Mouse (Mus musculus): ENCODE measurements around the gene Awat1. TPM values are rescaled to one million over a fixed set of nuclear protein-coding genes. Genes with fewer than 3 reads are reported as not detected.

The Awat1 gene
- total RNA-seq (2015) = not detected in 2 replicates
- total RNA-seq (2017) = not detected in 2 replicates

GRCm38 (mm10) chrX:100571951-100572350 is at the start of gene Awat1:
Gene Awat1, plus strand, starts transcription at chrX:100572251.
- no peak for ATAC-seq (replicated peaks; ENCODE audit: poor library complexity)

- ATAC-seq (replicated peaks; ENCODE audit: poor library complexity) = no peak
These were observed 47.6 kb upstream of the Awat1 start, which contains the start of gene Dgat2l6 for GRCm38 (mm10) chrX:100524471-100524870. Gene Dgat2l6, plus strand, starts transcription at chrX:100524838.

- peak; percentile 64 for ATAC-seq (replicated peaks; ENCODE audit: poor library complexity)
These were observed 16.0 kb upstream of the Awat1 start for GRCm38 (mm10) chrX:100556026-100556425.

DNA sequence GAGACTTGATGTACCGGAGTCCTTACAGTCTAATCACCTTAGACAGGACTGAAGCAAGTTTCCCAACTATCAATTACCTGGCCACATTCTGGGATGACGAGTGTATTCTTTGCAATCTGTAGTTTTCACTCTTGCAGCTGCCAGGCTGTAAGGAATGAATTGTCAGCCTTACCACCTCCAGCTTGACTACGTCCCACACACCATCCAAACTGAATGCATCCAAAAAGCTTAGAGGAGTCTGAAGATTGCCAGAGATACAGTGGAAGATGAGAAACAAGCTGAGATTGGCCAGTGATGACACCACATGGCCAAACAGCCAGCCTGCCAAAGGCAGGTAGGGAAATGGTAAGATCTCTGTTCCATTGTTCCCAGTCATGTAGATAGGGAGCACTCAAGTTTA is 6.4 kb upstream of the Awat1 start:
- no peak for ATAC-seq (replicated peaks; ENCODE audit: poor library complexity)

GRCm38 (mm10) chrX:100594791-100595190 is 22.7 kb downstream of the Awat1 start, which contains the start of gene P2ry4:
Gene P2ry4, minus strand, starts transcription at chrX:100594869.
- no peak for ATAC-seq (replicated peaks; ENCODE audit: poor library complexity)

DNA sequence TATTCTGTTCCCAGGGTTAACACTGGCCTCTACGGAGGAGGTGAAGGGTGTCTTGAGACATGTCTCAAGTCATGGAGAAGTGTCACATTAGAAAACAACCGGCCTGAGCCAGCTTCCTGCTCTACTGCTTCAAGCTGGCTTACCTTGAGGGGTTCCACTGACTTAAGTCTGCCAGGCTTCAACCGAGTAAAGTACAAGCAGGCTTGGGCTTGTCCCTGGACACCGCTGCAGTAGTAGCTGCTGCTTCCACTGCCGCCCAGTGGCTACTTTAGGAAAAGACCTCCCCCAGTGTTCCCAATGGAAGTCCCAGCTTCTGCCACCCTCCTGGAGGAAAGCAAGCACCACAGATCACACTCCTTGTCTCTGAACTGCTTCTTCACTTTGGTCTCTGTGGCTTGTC is 25.4 kb downstream of the Awat1 start:
- ATAC-seq (replicated peaks; ENCODE audit: poor library complexity) = no peak

DNA sequence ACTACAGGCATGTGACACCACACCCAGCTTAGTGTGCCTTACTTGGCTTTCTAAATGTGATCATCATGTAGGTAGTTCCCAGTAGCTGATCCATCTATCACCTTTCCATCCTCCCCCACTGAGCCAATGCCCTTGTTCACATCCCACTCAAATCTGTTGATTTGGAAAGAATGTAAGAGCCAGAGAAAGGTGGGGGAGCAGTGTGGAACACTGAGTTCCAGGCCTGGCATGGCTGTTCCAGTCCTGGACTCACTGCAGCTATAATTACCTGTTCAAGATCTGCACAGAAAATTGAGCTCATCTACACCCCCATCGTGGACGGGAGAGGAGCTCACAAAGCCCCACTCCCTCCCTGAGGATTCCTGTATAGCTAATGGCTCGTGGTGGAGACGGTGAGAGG is 27.7 kb downstream of the Awat1 start:
- ATAC-seq (replicated peaks; ENCODE audit: poor library complexity) = no peak

DNA sequence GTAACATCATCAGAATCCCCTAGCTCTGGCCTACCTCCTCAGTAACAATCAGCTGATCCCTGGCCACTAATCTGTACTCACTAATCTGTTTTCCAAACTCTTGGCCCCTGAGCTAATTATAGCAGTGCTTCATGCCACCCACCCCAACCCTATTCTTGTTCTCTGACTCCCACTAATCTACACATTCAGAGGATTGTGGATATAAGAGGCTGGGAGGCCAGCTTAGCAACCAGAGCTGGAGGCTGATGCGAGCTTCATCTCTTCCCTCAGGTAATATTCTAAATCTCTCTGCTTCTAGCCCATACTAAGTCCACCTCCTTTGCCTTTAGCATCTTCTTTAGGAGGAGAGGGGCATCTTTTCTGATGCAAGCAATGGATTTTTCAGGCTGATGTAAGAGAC is 33.3 kb downstream of the Awat1 start, which contains the start of gene Arr3:
Gene Arr3, plus strand, starts transcription at position 184 of the 400 bp plus-strand sequence.
- ATAC-seq (replicated peaks; ENCODE audit: poor library complexity) = no peak

- no peak for ATAC-seq (replicated peaks; ENCODE audit: poor library complexity)
These were observed 46.4 kb downstream of the Awat1 start for GRCm38 (mm10) chrX:100618488-100618887.

DNA sequence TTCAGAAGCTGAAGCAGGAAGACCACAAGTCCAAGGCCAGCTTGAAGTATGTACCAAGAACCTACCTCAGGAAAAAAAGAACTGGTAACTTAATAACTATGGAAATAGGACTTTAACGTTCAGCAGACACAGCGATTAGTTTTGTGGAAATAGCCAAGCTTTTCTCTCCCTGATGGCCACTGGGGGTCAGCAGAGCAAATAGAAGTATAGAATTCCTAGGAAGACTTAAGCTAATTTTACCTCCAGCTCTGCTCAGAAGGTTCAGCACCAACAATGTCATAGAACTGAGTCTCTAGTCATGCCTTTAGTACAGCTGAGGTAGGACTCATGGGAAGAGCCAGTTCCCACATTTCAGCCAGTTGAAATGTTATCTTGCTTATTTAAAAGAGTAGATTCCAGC is 49.3 kb downstream of the Awat1 start:
- ATAC-seq (replicated peaks; ENCODE audit: poor library complexity) = no peak

DNA sequence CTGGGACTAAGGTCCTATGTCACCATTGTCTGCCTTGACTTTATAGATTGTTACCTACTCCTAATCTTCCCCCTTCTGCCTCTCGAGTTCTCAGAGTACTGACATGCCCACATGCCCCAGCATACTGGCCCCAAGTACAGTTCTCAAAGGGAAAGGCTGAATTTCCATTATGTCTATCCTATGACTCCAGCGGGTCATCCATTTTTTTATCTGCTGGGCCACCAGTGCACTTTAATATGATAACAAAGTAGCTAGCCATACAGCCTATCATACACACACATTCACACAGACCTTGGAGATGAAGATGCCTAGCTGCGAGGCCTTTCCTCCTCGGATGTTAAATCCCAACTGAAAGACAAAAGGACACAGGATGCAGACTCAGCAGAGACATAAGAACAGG is 52.2 kb downstream of the Awat1 start:
- ATAC-seq (replicated peaks; ENCODE audit: poor library complexity) = peak; percentile 5; the same call in 1 of the 2 replicates

DNA sequence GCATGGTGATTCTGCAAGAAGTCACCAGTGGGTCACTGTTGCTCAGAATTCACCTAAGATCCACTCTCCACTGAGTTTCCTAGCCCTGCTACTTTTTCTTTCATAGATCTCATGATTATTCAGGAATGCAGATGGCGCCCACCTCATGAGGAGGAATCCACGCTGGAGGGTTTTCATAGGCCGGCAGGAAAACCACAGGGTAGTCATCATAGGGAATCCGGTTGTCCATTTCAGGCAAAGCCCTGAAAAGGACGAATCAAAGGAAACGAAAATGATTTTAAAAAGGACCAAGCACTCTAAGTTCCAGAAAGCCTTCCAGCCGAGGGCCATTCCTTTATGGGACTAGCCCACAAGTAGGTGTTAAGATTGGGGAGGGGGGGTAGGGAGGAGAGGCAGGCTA is 53.1 kb downstream of the Awat1 start:
- no peak for ATAC-seq (replicated peaks; ENCODE audit: poor library complexity)

DNA sequence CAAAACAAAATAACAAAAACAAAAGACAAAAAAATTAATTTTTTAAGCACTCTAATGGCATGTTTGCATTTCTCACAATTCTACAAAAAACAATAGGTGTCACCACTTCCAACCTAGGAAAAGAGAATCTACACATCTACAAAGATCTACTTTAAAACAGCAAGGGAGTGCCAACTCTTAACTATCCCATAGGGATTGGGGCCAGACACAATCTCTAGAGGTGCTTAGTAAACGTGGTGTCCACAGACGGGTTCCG is 53.4 kb downstream of the Awat1 start, which contains the start of gene Kif4:
Gene Kif4, plus strand, starts transcription at position 192 of the 256 bp plus-strand sequence.
- no peak for ATAC-seq (replicated peaks; ENCODE audit: poor library complexity)

GRCm38 (mm10) chrX:100625802-100626793 is 54.0 kb downstream of the Awat1 start, which contains the start of gene Pdzd11:
Gene Pdzd11, minus strand, starts transcription at chrX:100626568.
- ATAC-seq (replicated peaks; ENCODE audit: poor library complexity) = peak; percentile 99

Other genes with a start within 250 kb of the Awat1 start
- gene Otud6a, start 143.2 kb upstream of the Awat1 start, total RNA-seq (2015) = not detected in 2 replicates
- gene Otud6a, start 143.2 kb upstream of the Awat1 start, total RNA-seq (2017) = not detected in 2 replicates
- gene Awat2, start 129.5 kb upstream of the Awat1 start, total RNA-seq (2015) = 1.2 and 1.9 TPM in 2 replicates
- gene Awat2, start 129.5 kb upstream of the Awat1 start, total RNA-seq (2017) = 0.71 and 0.84 TPM in 2 replicates
- gene Igbp1, start 78.0 kb upstream of the Awat1 start, total RNA-seq (2015) = 85.4 and 95.5 TPM in 2 replicates
- 113 and 116 TPM in 2 replicates for gene Igbp1, start 78.0 kb upstream of the Awat1 start, total RNA-seq (2017)
- not detected in 2 replicates for gene Dgat2l6, start 47.4 kb upstream of the Awat1 start, total RNA-seq (2015)
- not detected in 2 replicates for gene Dgat2l6, start 47.4 kb upstream of the Awat1 start, total RNA-seq (2017)
- gene P2ry4, start 22.6 kb downstream of the Awat1 start, total RNA-seq (2015) = not detected in 2 replicates
- not detected in 2 replicates for gene P2ry4, start 22.6 kb downstream of the Awat1 start, total RNA-seq (2017)
- gene Arr3, start 33.2 kb downstream of the Awat1 start, total RNA-seq (2015) = not detected in 2 replicates
- not detected in 2 replicates for gene Arr3, start 33.2 kb downstream of the Awat1 start, total RNA-seq (2017)
- gene Kif4, start 53.5 kb downstream of the Awat1 start, total RNA-seq (2015) = 29.9 and 34.5 TPM in 2 replicates
- 39.4 and 39.9 TPM in 2 replicates for gene Kif4, start 53.5 kb downstream of the Awat1 start, total RNA-seq (2017)
- 59.2 and 69.1 TPM in 2 replicates for gene Pdzd11, start 54.3 kb downstream of the Awat1 start, total RNA-seq (2015)
- gene Pdzd11, start 54.3 kb downstream of the Awat1 start, total RNA-seq (2017) = 27.6 and 34.6 TPM in 2 replicates
- 0.05 TPM in 1 of 2 replicates, not detected in the other for gene Gdpd2, start 157.6 kb downstream of the Awat1 start, total RNA-seq (2015)
- 0.04 TPM in 1 of 2 replicates, not detected in the other for gene Gdpd2, start 157.6 kb downstream of the Awat1 start, total RNA-seq (2017)
- 3.7 and 4.6 TPM in 2 replicates for gene Dlg3, start 195.5 kb downstream of the Awat1 start, total RNA-seq (2015)
- gene Dlg3, start 195.5 kb downstream of the Awat1 start, total RNA-seq (2017) = 3.0 and 5.0 TPM in 2 replicates